Mouse (Mus musculus): ENCODE results near the gene Ugt1a1. TPM values are rescaled to one million over a fixed set of nuclear protein-coding genes. Genes with fewer than 3 reads are reported as not detected.

Ugt1a1 gene
- polyA plus RNA-seq, 1 experiment from 2014 or later: 2.4 TPM

Other genes with a start within 250 kb of the Ugt1a1 start
- gene Usp40, start 203.4 kb upstream of the Ugt1a1 start, polyA plus RNA-seq (2015; fragmentation: Nextera tagmentation; extraction: Ambion mirVana): 38.3 and 42.3 TPM in 2 replicates
- gene Ugt1a10, start 156.6 kb upstream of the Ugt1a1 start, polyA plus RNA-seq (2015; fragmentation: Nextera tagmentation; extraction: Ambion mirVana): 25.3 and 28.9 TPM in 2 replicates
- gene Ugt1a9, start 141.2 kb upstream of the Ugt1a1 start, polyA plus RNA-seq (2015; fragmentation: Nextera tagmentation; extraction: Ambion mirVana): 6.4 and 7.1 TPM in 2 replicates
- gene Ugt1a8, start 124.1 kb upstream of the Ugt1a1 start, polyA plus RNA-seq (2015; fragmentation: Nextera tagmentation; extraction: Ambion mirVana): 0.13 TPM in 1 of 2 replicates, not detected in the other
- 10.5 and 10.9 TPM in 2 replicates for gene Ugt1a7c, start 116.9 kb upstream of the Ugt1a1 start, polyA plus RNA-seq (2015; fragmentation: Nextera tagmentation; extraction: Ambion mirVana)
- 0.81 and 0.82 TPM in 2 replicates for gene Ugt1a6b, start 108.7 kb upstream of the Ugt1a1 start, polyA plus RNA-seq (2015; fragmentation: Nextera tagmentation; extraction: Ambion mirVana)
- gene Ugt1a6a, start 77.2 kb upstream of the Ugt1a1 start, polyA plus RNA-seq (2015; fragmentation: Nextera tagmentation; extraction: Ambion mirVana): 6.0 and 6.7 TPM in 2 replicates
- gene Ugt1a5, start 45.9 kb upstream of the Ugt1a1 start, polyA plus RNA-seq (2015; fragmentation: Nextera tagmentation; extraction: Ambion mirVana): not detected in 2 replicates
- 68.4 and 84.9 TPM in 2 replicates for gene Ugt1a2, start 11.4 kb upstream of the Ugt1a1 start, polyA plus RNA-seq (2015; fragmentation: Nextera tagmentation; extraction: Ambion mirVana)
- gene Dnajb3, start 6.2 kb upstream of the Ugt1a1 start, polyA plus RNA-seq (2015; fragmentation: Nextera tagmentation; extraction: Ambion mirVana): 10.4 and 11.2 TPM in 2 replicates
- gene Mroh2a, start 15.0 kb downstream of the Ugt1a1 start, polyA plus RNA-seq (2015; fragmentation: Nextera tagmentation; extraction: Ambion mirVana): 1.3 and 2.8 TPM in 2 replicates
- gene Hjurp, start 65.7 kb downstream of the Ugt1a1 start, polyA plus RNA-seq (2015; fragmentation: Nextera tagmentation; extraction: Ambion mirVana): 168 and 187 TPM in 2 replicates
- gene Trpm8, start 65.7 kb downstream of the Ugt1a1 start, polyA plus RNA-seq (2015; fragmentation: Nextera tagmentation; extraction: Ambion mirVana): not detected in 2 replicates
- 111 and 141 TPM in 2 replicates for gene Spp2, start 195.0 kb downstream of the Ugt1a1 start, polyA plus RNA-seq (2015; fragmentation: Nextera tagmentation; extraction: Ambion mirVana)

Measured in kidney, embryonic 16.5 days (tissue).